Mouse (Mus musculus): ENCODE results near the gene Adam25. TPM values are rescaled to one million over a fixed set of nuclear protein-coding genes. Genes with fewer than 3 reads are reported as not detected.

The Adam25 gene
- polyA plus RNA-seq (2017; shearing (Covaris generic)) = not detected

DNA sequence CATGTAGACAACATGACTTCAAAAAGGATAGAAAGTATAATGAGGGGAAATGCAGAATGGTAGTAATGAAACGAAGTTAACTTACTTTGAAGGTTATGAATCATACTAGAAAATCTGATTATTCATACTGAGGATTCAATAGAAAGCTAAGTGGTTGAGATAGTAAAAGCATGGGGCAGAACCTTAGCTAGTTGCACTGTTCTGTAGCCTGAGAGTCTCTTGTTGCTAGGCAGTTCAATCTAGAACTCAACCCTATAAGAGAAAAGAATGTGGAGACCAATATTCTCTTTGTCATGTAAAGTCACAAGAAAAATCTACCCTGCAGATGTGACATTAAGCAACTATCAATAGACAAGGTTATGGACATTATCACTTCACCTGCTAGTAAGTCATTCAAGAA lies at the start of gene Adam25:
Gene Adam25, plus strand, starts transcription at position 301 of the 400 bp plus-strand sequence.

DNA sequence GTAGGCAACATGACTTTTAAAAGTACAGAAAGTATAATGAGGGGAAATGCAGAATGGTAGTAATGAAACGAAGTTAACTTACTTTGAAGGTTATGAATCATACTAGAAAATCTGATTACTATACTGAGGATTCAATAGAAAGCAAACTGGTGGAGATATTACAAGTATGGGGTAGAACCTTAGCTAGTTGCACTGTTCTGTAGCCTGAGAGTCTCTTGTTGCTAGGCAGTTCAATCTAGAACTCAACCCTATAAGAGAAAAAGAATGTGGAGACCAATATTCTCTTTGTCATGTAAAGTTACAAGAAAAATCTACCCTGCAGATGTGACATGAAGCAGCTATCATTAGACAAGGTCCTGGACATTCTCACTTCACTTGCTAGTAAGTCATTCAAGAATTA lies 41.0 kb downstream of the Adam25 start, which contains the start of gene Adam20:
Gene Adam20, plus strand, starts transcription at position 301 of the 400 bp plus-strand sequence.

Other genes starting within 250 kb of the Adam25 start
- not detected for gene Adam24, start 77.1 kb upstream of the Adam25 start, polyA plus RNA-seq (2017; shearing (Covaris generic))
- not detected for gene Adam20, start 41.1 kb downstream of the Adam25 start, polyA plus RNA-seq (2017; shearing (Covaris generic))
- not detected for gene Adam39, start 70.8 kb downstream of the Adam25 start, polyA plus RNA-seq (2017; shearing (Covaris generic))